Mouse (Mus musculus) embryonic facial prominence, embryonic 12.5 days (tissue): ENCODE data around the gene Timm8b. TPM values are rescaled to one million over a fixed set of nuclear protein-coding genes. Genes with fewer than 3 reads are reported as not detected.

Experiments
- ATAC-seq: fragments of 200-750 bp; cut with Nextera tagmentation; 2 replicates; pipeline ENCODE4 v1.8.0; 2017; ENCODE audit not compliant: insufficient number of reproducible peaks, insufficient read depth, low FRiP score, low TSS enrichment
- H3K27ac ChIP-seq: fragments of 300-500 bp; sonication (generic); 2 replicates; pipeline ENCODE4 v1.5.1; 2016; ENCODE audit warnings: mild to moderate bottlenecking
- H3K27me3 ChIP-seq: fragments of 300-500 bp; sonication (generic); 2 replicates; pipeline ENCODE4 v1.6.1; 2016; ENCODE audit warnings: mild to moderate bottlenecking, moderate library complexity
- H3K36me3 ChIP-seq: fragments of 300-500 bp; sonication (generic); 2 replicates; pipeline ENCODE4 v1.6.1; 2016; ENCODE audit warnings: mild to moderate bottlenecking
- H3K4me1 ChIP-seq: fragments of 300-500 bp; sonication (generic); 2 replicates; pipeline ENCODE4 v1.6.1; 2016
- H3K4me2 ChIP-seq: fragments of 300-500 bp; sonication (generic); replicated peaks from 2 replicates; pipeline ENCODE4 v1.6.1; 2016; ENCODE audit warnings: mild to moderate bottlenecking, moderate library complexity
- H3K4me3 ChIP-seq: fragments of 300-500 bp; sonication (generic); 2 replicates; pipeline ENCODE4 v1.5.1; 2016; ENCODE audit warnings: mild to moderate bottlenecking
- H3K9ac ChIP-seq: fragments of 300-500 bp; sonication (generic); 2 replicates; pipeline ENCODE4 v1.6.1; 2016; ENCODE audit warnings: mild to moderate bottlenecking, moderate library complexity
- H3K9me3 ChIP-seq: fragments of 300-500 bp; sonication (generic); 2 replicates; pipeline ENCODE4 v1.6.1; 2016; ENCODE audit warnings: mild to moderate bottlenecking, moderate library complexity
- WGBS: fragments of 180-500 bp; shearing (Covaris S2); methylation state at CpG from one replicate; pipeline ENCODE4 v1.1.7; 2016; 5-methylcytosine and 5-hydroxymethylcytosine counted together
- polyA plus RNA-seq: library from polyadenylated mRNA; unstranded; fragments of >200 nt; fragmentation: Nextera tagmentation; extraction: Ambion mirVana; gene quantifications from 2 replicates; pipeline ENCODE4 v1.2.1, GENCODE M21; 2016

The Timm8b gene
- polyA plus RNA-seq, 1 experiment from 2014 or later, result 304 TPM

DNA sequence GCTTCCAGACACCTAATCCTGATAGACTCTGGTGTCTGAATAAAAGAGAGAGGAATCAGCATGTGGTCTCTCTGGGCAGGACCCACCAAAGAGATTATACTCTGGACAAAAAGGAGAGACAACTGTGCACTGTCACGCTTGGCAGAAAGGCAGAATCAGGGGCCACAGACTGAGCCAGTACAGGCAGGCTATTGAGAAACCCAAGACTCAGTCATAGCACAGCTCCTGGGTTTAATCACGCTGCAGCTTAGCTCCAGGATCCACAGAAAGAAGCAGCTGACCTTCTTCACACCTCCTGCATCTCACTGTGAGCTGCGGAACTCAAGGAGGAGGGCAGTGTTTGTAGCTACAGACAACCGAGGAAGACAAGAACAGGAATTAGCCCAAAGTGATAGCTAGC is 23.3 kb upstream of the Timm8b start:
- Histone ChIP-seq H3K4me1 (no peaks in the 10 kb centered on the region; the same call in 1 of the 2 replicates), H3K27ac (no peak overlapping the region), H3K4me2 (no peak overlapping the region), H3K4me3 (no peak overlapping the region), H3K9ac (no peak overlapping the region), H3K36me3 (no peaks in the 10 kb centered on the region), H3K9me3 (no peaks in the 10 kb centered on the region), H3K27me3 (no peaks in the 10 kb centered on the region)
- 43% methylated on average over 4 of the region's 4 CpGs for WGBS
- ATAC-seq, result no peak

DNA sequence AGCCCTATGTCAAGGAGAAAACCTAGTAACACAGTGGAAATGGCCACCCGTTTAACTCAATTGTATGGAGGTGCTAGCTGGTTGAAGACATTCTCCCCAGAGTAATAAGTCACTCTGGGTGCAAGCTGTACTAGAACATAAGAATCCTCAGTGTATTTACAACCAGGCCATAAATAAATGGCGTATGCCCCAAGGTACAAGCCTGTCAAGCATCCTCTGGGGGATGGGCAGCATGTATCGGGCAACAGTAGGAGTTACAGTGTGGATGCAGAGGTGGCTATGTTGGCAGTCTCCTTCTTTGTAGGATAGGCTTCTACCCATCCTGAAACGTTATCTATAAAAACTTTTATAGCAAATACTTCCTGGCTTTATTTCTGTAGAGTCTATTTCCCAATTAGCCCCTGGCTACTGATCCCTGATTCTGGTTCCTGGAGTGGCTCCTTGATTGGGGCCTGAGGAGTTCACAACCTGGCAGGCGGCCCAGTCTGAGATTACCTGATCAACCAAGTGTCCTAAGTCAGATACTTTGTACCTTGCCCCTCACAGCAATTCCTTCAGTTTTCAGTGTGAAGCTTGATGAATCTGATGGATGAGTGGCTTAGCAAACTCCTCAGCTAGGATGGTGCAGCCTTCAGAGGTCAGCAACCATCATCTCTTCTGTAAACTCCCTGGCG is 18.4 kb upstream of the Timm8b start:
- ATAC-seq, result no peak
- Histone ChIP-seq H3K4me2 (no peak overlapping the region), H3K4me3 (no peak overlapping the region)

DNA sequence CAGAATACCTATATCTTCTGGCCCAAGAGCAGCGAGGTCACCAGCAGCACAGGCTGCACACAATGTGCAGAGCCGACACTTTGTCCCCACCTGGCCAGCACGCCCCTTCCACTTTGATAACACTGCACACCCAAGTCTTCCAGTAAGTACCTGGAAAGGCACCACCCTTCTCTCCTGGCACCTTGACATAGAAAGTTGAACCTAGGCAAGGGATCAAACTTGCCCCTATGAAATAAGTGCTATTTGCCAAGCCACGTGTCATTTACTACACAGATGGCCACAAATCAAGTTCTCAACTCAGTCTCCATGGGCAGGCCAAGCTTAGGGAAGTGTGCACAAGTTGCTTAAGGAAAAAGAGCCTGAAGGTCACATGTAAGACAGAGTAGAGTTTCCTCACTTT is 16.8 kb upstream of the Timm8b start:
- H3K27ac ChIP-seq, result no peak overlapping the region
- H3K36me3 ChIP-seq, result no peaks in the 10 kb centered on the region
- WGBS, result 72% methylated on average over 4 of the region's 4 CpGs
- H3K27me3 ChIP-seq, result no peaks in the 10 kb centered on the region
- H3K9ac ChIP-seq, result no peak overlapping the region
- ATAC-seq, result no peak
- H3K4me1 ChIP-seq, result no peaks in the 10 kb centered on the region
- H3K9me3 ChIP-seq, result no peaks in the 10 kb centered on the region
- no peak overlapping the region for H3K4me2 ChIP-seq
- no peak overlapping the region for H3K4me3 ChIP-seq

More for the DNA sequence above, 18.4 kb upstream of the Timm8b start:
- Histone ChIP-seq H3K9ac (no peak overlapping the region), H3K36me3 (no peaks in the 10 kb centered on the region), H3K4me1 (no peaks in the 10 kb centered on the region), H3K27me3 (no peaks in the 10 kb centered on the region), H3K27ac (no peak overlapping the region), H3K9me3 (no peaks in the 10 kb centered on the region)
- 78% methylated on average over 6 of the region's 6 CpGs for WGBS

DNA sequence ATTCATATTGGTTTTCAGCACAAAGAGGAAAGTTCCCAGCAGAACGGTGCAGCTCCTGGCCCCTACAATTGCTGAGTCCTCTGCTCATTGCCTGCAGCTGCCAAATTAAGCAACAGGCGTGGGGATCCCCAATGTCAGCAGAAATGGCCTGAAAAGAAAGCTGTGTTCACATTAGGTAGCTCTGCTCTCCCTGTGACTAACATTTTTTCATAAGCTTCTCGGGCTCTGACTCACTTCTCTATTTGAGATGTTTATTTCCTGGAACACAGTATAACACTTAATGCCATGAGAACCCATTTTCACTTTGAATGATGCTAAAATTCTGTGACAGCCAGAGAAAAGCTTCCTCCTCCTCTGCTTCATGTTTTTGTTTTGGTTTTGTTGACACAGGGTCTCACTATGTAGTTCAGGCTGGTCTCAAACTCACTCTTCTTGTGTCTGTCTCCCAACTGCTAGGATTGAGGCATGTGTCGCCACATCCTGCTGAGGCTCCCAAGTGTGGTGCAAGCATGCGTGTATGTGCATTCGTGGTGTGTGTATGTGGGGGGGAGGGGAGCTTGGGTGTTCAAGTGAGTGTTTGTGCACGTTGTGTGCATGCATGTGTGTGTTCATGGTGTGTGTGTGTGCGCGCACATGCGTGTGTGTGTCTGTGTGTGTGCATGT is 12.7 kb upstream of the Timm8b start:
- Histone ChIP-seq H3K9me3 (no peaks in the 10 kb centered on the region), H3K36me3 (peaks cover 11% of the 10 kb centered on the region; the same call in 1 of the 2 replicates), H3K4me2 (no peak overlapping the region), H3K27me3 (no peaks in the 10 kb centered on the region), H3K27ac (no peak overlapping the region), H3K9ac (no peak overlapping the region), H3K4me3 (no peak overlapping the region), H3K4me1 (no peaks in the 10 kb centered on the region)
- ATAC-seq, result no peak
- 77% methylated on average over 10 of the region's 10 CpGs for WGBS

DNA sequence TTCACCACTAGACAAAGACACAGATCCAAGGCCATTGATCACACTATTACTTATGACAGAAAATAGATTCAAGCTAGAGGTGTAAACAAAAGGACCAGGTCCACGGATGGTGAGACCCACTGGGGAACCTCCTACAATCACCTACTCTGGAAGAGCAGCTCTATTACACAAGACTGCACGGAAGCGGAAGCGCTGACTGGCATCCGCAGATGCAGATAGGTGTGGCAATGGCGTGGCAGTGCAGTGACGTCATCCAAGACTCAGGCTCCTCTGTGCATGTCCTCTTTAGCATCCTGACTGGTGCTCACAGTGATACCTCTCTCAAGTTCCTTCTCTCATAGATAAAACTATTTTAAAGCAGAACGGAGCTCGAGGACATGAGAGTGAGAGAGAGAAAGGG is 10.8 kb upstream of the Timm8b start:
- WGBS, result 89% methylated on average over 9 of the region's 9 CpGs
- H3K27ac ChIP-seq, result no peak overlapping the region
- no peak for ATAC-seq

DNA sequence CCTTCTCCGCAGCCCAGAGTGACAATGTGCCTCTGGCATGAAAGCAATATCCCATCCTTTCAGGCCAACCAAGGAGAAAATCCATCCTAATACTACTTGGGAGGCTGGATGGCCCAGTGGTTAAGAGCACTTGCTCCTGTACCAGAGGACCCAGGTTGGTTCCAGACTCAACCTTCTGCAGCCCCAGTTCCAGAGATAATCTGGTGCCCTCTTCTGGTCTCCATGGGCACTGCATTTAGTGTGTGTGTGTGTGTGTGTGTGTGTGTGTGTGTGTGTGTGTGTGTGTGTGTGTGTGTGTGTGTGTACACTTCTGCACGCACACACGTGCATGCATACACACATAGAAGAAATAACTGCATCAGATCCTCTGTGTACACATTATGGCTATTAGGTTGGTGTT is 10.2 kb upstream of the Timm8b start:
- Histone ChIP-seq H3K36me3 (peaks cover 34% of the 10 kb centered on the region), H3K4me2 (no peak overlapping the region), H3K9ac (no peak overlapping the region), H3K27ac (no peak overlapping the region), H3K4me1 (no peaks in the 10 kb centered on the region), H3K4me3 (no peak overlapping the region), H3K9me3 (no peaks in the 10 kb centered on the region), H3K27me3 (no peaks in the 10 kb centered on the region)
- ATAC-seq, result no peak
- 76% methylated on average over 3 of the region's 3 CpGs for WGBS

More for the DNA sequence above, 10.8 kb upstream of the Timm8b start:
- Histone ChIP-seq H3K9me3 (no peaks in the 10 kb centered on the region), H3K36me3 (peaks cover 28% of the 10 kb centered on the region), H3K4me3 (no peak overlapping the region), H3K4me1 (no peaks in the 10 kb centered on the region), H3K9ac (no peak overlapping the region), H3K4me2 (no peak overlapping the region), H3K27me3 (no peaks in the 10 kb centered on the region)

DNA sequence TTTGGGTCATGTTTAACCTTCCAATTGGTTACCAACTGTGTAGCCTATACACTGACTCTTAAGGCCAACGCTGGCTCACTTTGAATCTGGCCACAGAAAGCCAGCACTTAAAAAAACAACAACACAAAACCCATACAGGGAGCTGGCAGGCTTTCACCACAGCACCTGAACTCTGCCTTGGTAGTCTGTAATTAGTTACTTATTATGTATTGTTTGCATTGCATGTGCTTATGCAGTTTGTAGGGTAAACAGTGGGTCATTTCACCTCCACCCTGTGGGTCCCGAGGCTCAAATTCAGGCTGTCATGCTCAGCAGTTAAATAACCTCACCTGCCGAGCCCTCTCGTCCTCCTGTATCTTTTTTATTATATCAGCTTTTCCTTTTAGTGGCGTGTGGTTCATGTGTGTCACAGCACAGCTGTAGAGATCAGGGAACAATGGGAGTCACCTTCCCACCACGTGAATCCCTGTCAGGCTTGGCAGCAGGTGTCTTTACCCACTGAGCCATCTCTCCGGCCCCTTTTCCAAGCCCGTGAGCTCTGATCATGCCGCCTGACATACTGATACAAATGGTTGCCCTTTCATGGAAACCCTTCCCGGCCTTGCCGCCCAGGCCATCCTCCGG is 8.8 kb upstream of the Timm8b start:
- H3K36me3 ChIP-seq, result peaks cover 45% of the 10 kb centered on the region
- no peak overlapping the region for H3K4me3 ChIP-seq
- ATAC-seq, result no peak
- H3K9me3 ChIP-seq, result no peaks in the 10 kb centered on the region
- H3K9ac ChIP-seq, result no peak overlapping the region
- WGBS, result 80% methylated on average over 12 of the region's 12 CpGs
- no peak overlapping the region for H3K27ac ChIP-seq
- no peaks in the 10 kb centered on the region for H3K4me1 ChIP-seq
- H3K27me3 ChIP-seq, result no peaks in the 10 kb centered on the region
- no peak overlapping the region for H3K4me2 ChIP-seq

DNA sequence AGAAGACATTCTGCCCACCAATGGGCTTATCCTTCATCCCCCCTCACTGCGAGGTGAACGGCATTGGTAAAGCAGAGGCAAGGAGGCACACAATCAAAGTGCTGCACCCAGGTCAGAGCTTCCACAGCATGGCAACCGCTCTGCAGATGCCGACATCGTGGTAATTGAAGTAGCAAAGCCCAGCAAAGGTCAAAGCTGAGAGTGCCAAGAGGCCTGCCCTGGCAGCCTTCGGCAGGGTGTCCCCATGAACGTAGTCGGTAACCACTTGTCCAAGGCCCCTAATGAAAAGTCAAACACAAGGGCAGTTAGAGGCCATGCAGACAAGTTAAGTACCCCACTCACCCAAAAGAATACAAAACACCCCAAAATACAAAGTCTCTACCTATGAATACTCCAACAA is 6.7 kb upstream of the Timm8b start:
- peaks cover 45% of the 10 kb centered on the region for H3K36me3 ChIP-seq
- 97% methylated on average over 8 of the region's 8 CpGs for WGBS
- no peak overlapping the region for H3K9ac ChIP-seq
- no peak for ATAC-seq
- H3K27ac ChIP-seq, result no peak overlapping the region
- no peaks in the 10 kb centered on the region for H3K27me3 ChIP-seq
- no peaks in the 10 kb centered on the region for H3K9me3 ChIP-seq
- H3K4me1 ChIP-seq, result peaks cover 4% of the 10 kb centered on the region
- no peak overlapping the region for H3K4me2 ChIP-seq
- no peak overlapping the region for H3K4me3 ChIP-seq

DNA sequence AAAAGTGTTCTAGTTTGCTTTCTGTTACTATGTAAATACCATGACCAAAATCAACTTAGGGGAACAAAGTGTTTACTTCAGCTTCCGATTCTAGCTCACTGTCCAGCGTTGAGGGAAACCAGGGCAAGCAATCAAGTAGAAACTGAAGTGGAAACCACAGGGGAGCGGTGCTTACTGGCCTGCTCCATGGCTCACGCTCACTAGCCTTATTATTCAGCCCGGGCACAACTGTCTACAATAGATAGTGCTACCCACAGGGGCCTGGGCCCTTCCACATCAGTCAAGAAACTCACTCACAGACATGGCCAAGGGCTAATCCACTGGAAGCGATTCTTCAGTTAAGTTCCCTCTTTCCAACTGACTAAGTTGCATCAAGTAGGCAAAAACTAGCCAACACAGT is 2.2 kb upstream of the Timm8b start:
- H3K9ac ChIP-seq, result no peak overlapping the region
- 86% methylated on average over 6 of the region's 6 CpGs for WGBS
- no peak overlapping the region for H3K4me3 ChIP-seq
- no peak overlapping the region for H3K4me2 ChIP-seq
- peaks cover 30% of the 10 kb centered on the region for H3K36me3 ChIP-seq
- no peaks in the 10 kb centered on the region for H3K9me3 ChIP-seq
- H3K27me3 ChIP-seq, result no peaks in the 10 kb centered on the region
- no peak for ATAC-seq
- H3K27ac ChIP-seq, result no peak overlapping the region
- H3K4me1 ChIP-seq, result peaks cover 22% of the 10 kb centered on the region

DNA sequence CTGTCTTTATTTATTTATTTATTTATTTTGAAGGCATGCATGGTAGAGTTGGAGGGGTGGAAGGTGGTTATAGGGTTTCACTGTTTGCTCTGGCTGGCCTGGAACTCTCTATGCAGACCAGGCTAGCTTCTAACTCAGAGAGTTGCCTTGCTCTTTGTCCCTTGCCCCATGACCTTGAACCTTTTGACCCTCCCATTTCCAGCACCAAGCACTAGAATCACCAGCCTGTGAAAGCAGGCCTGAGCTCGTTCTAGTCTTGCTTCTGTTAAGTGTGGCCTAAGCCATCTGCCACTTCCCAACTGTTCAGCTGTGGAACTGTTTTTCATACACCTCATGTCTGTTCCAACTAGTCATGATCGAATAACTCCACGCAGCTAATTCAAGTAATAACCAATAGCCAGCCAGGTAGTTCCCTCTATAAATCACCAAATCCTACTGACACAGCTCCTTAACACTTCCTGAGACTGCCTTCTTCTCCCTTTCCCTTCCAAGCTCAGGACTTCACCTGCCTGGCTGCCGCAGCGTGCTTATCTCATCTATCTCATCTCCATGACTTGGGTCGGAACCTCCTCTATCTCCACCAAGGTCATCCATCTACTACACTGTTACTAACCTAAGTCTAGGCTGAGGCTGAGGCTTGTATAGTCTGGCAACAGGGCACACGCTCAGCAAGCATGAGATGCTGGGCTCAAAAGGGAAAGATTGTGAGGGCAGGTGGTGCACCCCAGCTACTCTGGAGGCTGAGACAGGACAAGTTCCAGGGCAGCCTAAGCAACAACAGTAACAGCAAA is 1.5 kb upstream of the Timm8b start:
- Histone ChIP-seq H3K4me1 (peaks cover 22% of the 10 kb centered on the region), H3K4me2 (peak overlapping the region; percentile 89), H3K27ac (no peak overlapping the region), H3K9ac (peak overlapping the region; percentile 79; the same call in 1 of the 2 replicates), H3K4me3 (peak overlapping the region; percentile 84), H3K27me3 (no peaks in the 10 kb centered on the region), H3K36me3 (peaks cover 27% of the 10 kb centered on the region), H3K9me3 (no peaks in the 10 kb centered on the region)
- ATAC-seq, result no peak
- WGBS, result 87% methylated on average over 7 of the region's 7 CpGs

DNA sequence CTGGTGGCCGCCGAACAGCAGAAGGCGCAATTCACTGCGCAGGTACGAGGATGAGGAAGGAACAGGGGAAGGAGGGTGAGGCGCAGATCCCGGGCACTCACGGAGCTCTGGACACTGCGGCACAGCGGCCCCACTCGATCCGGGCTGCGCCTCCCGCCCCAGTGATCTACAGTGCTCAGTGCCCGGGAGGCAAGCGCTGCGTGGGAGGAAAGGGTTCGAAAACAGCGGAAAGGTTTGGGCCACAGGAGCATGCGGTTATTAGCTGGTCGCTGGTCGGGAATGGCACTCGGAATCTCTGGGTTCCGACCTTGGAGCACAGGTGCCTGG is 251 bp downstream of the Timm8b start:
- H3K4me1 ChIP-seq, result peaks cover 22% of the 10 kb centered on the region
- H3K4me3 ChIP-seq, result peak overlapping the region; percentile 84
- H3K4me2 ChIP-seq, result peak overlapping the region; percentile 89
- no peaks in the 10 kb centered on the region for H3K9me3 ChIP-seq
- H3K27me3 ChIP-seq, result no peaks in the 10 kb centered on the region
- H3K27ac ChIP-seq, result peak overlapping the region; percentile 85
- peak overlapping the region; percentile 80 for H3K9ac ChIP-seq
- H3K36me3 ChIP-seq, result peaks cover 24% of the 10 kb centered on the region
- ATAC-seq, result peak; percentile 90
- whole genome bisulfite sequencing, result under 1% methylated on average over 24 of the region's 24 CpGs
